Mouse (Mus musculus) heart, embryonic 11.5 days (tissue): Measurements from ENCODE around the gene Cntn5. TPM values are rescaled to one million over a fixed set of nuclear protein-coding genes. Genes with fewer than 3 reads are reported as not detected.

Experiments
- ATAC-seq: fragments of 200-750 bp; cut with Nextera tagmentation; replicated peaks from 2 replicates; pipeline ENCODE4 v1.8.0; 2017; ENCODE audit warnings: moderate library complexity; ENCODE audit not compliant: insufficient number of reproducible peaks, low FRiP score, low TSS enrichment
- H3K27ac ChIP-seq: fragments of 300-500 bp; sonication (generic); 2 replicates; pipeline ENCODE4 v1.5.1; 2014; ENCODE audit warnings: mild to moderate bottlenecking, low read depth, low read length
- H3K27me3 ChIP-seq: fragments of 300-500 bp; sonication (generic); 2 replicates; pipeline ENCODE4 v1.6.1; 2014; ENCODE audit warnings: mild to moderate bottlenecking, low read length, mixed read lengths; ENCODE audit not compliant: control insufficient read depth, insufficient read depth
- H3K36me3 ChIP-seq: fragments of 300-500 bp; sonication (generic); 2 replicates; pipeline ENCODE4 v1.6.1; 2014; ENCODE audit warnings: mild to moderate bottlenecking, low read length, moderate library complexity, mixed read lengths; ENCODE audit not compliant: control insufficient read depth, insufficient read depth
- H3K4me1 ChIP-seq: fragments of 300-500 bp; sonication (generic); 2 replicates; pipeline ENCODE4 v1.6.1; 2014; ENCODE audit warnings: low read length; ENCODE audit not compliant: control insufficient read depth, insufficient read depth
- H3K4me2 ChIP-seq: fragments of 300-500 bp; sonication (generic); 2 replicates; pipeline ENCODE4 v1.6.1; 2014; ENCODE audit warnings: mild to moderate bottlenecking, moderate library complexity
- H3K4me3 ChIP-seq: fragments of 300-500 bp; sonication (generic); 2 replicates; pipeline ENCODE4 v1.5.1; 2014; ENCODE audit warnings: low read depth, low read length
- H3K9ac ChIP-seq: fragments of 300-500 bp; sonication (generic); 2 replicates; pipeline ENCODE4 v1.6.1; 2014; ENCODE audit warnings: mild to moderate bottlenecking, low read depth, low read length, moderate library complexity
- H3K9me3 ChIP-seq: fragments of 300-500 bp; sonication (generic); replicated peaks from 2 replicates; pipeline ENCODE4 v1.6.1; 2016; ENCODE audit warnings: low read length; ENCODE audit not compliant: control insufficient read depth
- whole genome bisulfite sequencing: fragments of 180-500 bp; shearing (Covaris S2); extraction: QIAGEN DNeasy Blood & Tissue Kit; methylation state at CpG from one replicate; pipeline ENCODE4 v1.1.7; 2014; ENCODE audit not compliant: insufficient replicate concordance; 5-methylcytosine and 5-hydroxymethylcytosine counted together
- polyA plus RNA-seq: library from polyadenylated mRNA; unstranded; fragments of >200 nt; fragmentation: Nextera tagmentation; extraction: Ambion mirVana; gene quantifications from 2 replicates; pipeline ENCODE4 v1.2.1, GENCODE M21; 2014

Gene Cntn5
- polyA plus RNA-seq, 1 experiment from 2014 or later: 0.20 TPM

GRCm38 (mm10) chr9:10324697-10325368 lies 579.7 kb downstream of the Cntn5 start:
- Histone ChIP-seq H3K9me3 (no peaks in the 10 kb centered on the region), H3K27me3 (no peaks in the 10 kb centered on the region), H3K4me3 (no peak overlapping the region), H3K4me2 (no peak overlapping the region), H3K27ac (no peak overlapping the region), H3K4me1 (no peaks in the 10 kb centered on the region), H3K9ac (no peak overlapping the region), H3K36me3 (no peaks in the 10 kb centered on the region)
- no peak for ATAC-seq
- 41% methylated on average over 7 of the region's 7 CpGs for WGBS

- WGBS: 50% methylated on average over 2 of the region's 2 CpGs
- Histone ChIP-seq H3K4me3 (no peak overlapping the region), H3K4me1 (no peaks in the 10 kb centered on the region), H3K27me3 (no peaks in the 10 kb centered on the region), H3K4me2 (no peak overlapping the region), H3K9me3 (no peaks in the 10 kb centered on the region), H3K27ac (no peak overlapping the region), H3K36me3 (no peaks in the 10 kb centered on the region), H3K9ac (no peak overlapping the region)
- no peak for ATAC-seq
These were observed 635.2 kb downstream of the Cntn5 start for GRCm38 (mm10) chr9:10269342-10269741.

- Histone ChIP-seq H3K4me2 (no peak overlapping the region), H3K36me3 (no peaks in the 10 kb centered on the region), H3K9me3 (no peaks in the 10 kb centered on the region), H3K9ac (no peak overlapping the region), H3K27ac (no peak overlapping the region), H3K27me3 (no peaks in the 10 kb centered on the region), H3K4me3 (no peak overlapping the region), H3K4me1 (no peaks in the 10 kb centered on the region)
- WGBS: 83% methylated on average over 6 of the region's 6 CpGs
- no peak for ATAC-seq
These were observed 635.7 kb downstream of the Cntn5 start for GRCm38 (mm10) chr9:10268836-10269235.

- no peak for ATAC-seq
- H3K27me3 ChIP-seq: no peaks in the 10 kb centered on the region
- no peaks in the 10 kb centered on the region for H3K4me1 ChIP-seq
- H3K4me3 ChIP-seq: no peak overlapping the region
- WGBS: 37% methylated on average over 3 of the region's 3 CpGs
- H3K9me3 ChIP-seq: no peaks in the 10 kb centered on the region
- no peak overlapping the region for H3K9ac ChIP-seq
- H3K4me2 ChIP-seq: no peak overlapping the region
- no peaks in the 10 kb centered on the region for H3K36me3 ChIP-seq
- no peak overlapping the region for H3K27ac ChIP-seq
These were observed 639.0 kb downstream of the Cntn5 start for GRCm38 (mm10) chr9:10265616-10266015.

GRCm38 (mm10) chr9:10233364-10233763 lies 671.2 kb downstream of the Cntn5 start:
- ATAC-seq: no peak

GRCm38 (mm10) chr9:10232066-10232465 lies 672.5 kb downstream of the Cntn5 start:
- Histone ChIP-seq H3K36me3 (no peaks in the 10 kb centered on the region), H3K9ac (no peak overlapping the region), H3K4me2 (no peak overlapping the region), H3K4me3 (no peak overlapping the region), H3K27me3 (no peaks in the 10 kb centered on the region), H3K4me1 (no peaks in the 10 kb centered on the region), H3K27ac (no peak overlapping the region), H3K9me3 (no peaks in the 10 kb centered on the region)
- 74% methylated on average over 1 of the region's 1 CpGs for WGBS
- ATAC-seq: no peak

More at GRCm38 (mm10) chr9:10233364-10233763, 671.2 kb downstream of the Cntn5 start:
- no peaks in the 10 kb centered on the region for H3K27me3 ChIP-seq
- no peak overlapping the region for H3K4me2 ChIP-seq
- 77% methylated on average over 4 of the region's 4 CpGs for WGBS
- H3K27ac ChIP-seq: no peak overlapping the region
- no peaks in the 10 kb centered on the region for H3K36me3 ChIP-seq
- H3K9me3 ChIP-seq: no peaks in the 10 kb centered on the region; the same call in 1 of the 2 replicates
- no peak overlapping the region for H3K9ac ChIP-seq
- no peaks in the 10 kb centered on the region for H3K4me1 ChIP-seq
- H3K4me3 ChIP-seq: no peak overlapping the region

GRCm38 (mm10) chr9:10230973-10231372 lies 673.6 kb downstream of the Cntn5 start:
- Histone ChIP-seq H3K27me3 (no peaks in the 10 kb centered on the region), H3K4me3 (no peak overlapping the region), H3K27ac (no peak overlapping the region), H3K9ac (no peak overlapping the region), H3K9me3 (no peaks in the 10 kb centered on the region), H3K36me3 (no peaks in the 10 kb centered on the region), H3K4me1 (no peaks in the 10 kb centered on the region), H3K4me2 (no peak overlapping the region)
- no peak for ATAC-seq

GRCm38 (mm10) chr9:10229716-10230115 lies 674.9 kb downstream of the Cntn5 start:
- no peak overlapping the region for H3K4me2 ChIP-seq
- no peaks in the 10 kb centered on the region for H3K4me1 ChIP-seq
- no peak for ATAC-seq
- H3K9ac ChIP-seq: no peak overlapping the region
- no peak overlapping the region for H3K4me3 ChIP-seq
- no peak overlapping the region for H3K27ac ChIP-seq
- H3K27me3 ChIP-seq: no peaks in the 10 kb centered on the region
- no peaks in the 10 kb centered on the region for H3K9me3 ChIP-seq
- WGBS: 61% methylated on average over 2 of the region's 2 CpGs
- no peaks in the 10 kb centered on the region for H3K36me3 ChIP-seq

- H3K36me3 ChIP-seq: no peaks in the 10 kb centered on the region
- no peak overlapping the region for H3K9ac ChIP-seq
- H3K4me1 ChIP-seq: no peaks in the 10 kb centered on the region
- no peak overlapping the region for H3K27ac ChIP-seq
- H3K4me3 ChIP-seq: no peak overlapping the region
- H3K9me3 ChIP-seq: no peaks in the 10 kb centered on the region
- no peaks in the 10 kb centered on the region for H3K27me3 ChIP-seq
- WGBS: 70% methylated on average over 2 of the region's 2 CpGs
- ATAC-seq: no peak
- H3K4me2 ChIP-seq: no peak overlapping the region
These were observed 678.6 kb downstream of the Cntn5 start for GRCm38 (mm10) chr9:10226013-10226412.
